ENCODE assay signal across 27 mouse cellular contexts in genomic region chr4:102582165-102582749, GRCm38 (mm10).
A peak's percentile ranks its signal among the peaks of the same experiment; 100 is the strongest.
DNase-seq lines count a peak whose midpoint lies in the region; ATAC-seq and TF ChIP-seq lines count a peak whose summit lies in the region.
"Had no signal": no experiment of that assay in that cellular context is flagged by ENCODE, and none has a peak within 500 bp of the region (broad histone marks: within the 10 kb centered on the region; RNA-seq: fewer than 3 reads in every experiment).

No protein-coding gene starts in this region.

- H3K9me3 ChIP-seq in intestine, embryonic 14.5 days (ENCODE audit: control insufficient read depth, low read length) = no peaks in the 10 kb centered on the region
- H3K9me3 ChIP-seq in intestine, embryonic 16.5 days (ENCODE audit: control insufficient read depth, low read length) = no peaks in the 10 kb centered on the region
- no peaks in the 10 kb centered on the region for H3K9me3 ChIP-seq in lung, postnatal 0 days (ENCODE audit: low read length)
- no peaks in the 10 kb centered on the region for H3K9me3 ChIP-seq in forebrain, embryonic 13.5 days (replicated peaks)
- H3K9me3 ChIP-seq: embryonic facial prominence, embryonic 10.5 days; embryonic facial prominence, embryonic 13.5 days; forebrain, embryonic 12.5 days; heart, embryonic 13.5 days; hindbrain, embryonic 12.5 days; hindbrain, embryonic 15.5 days; intestine, embryonic 15.5 days had no signal

- H3K36me3 ChIP-seq in intestine, embryonic 14.5 days (ENCODE audit: control insufficient read depth, insufficient read depth, low read length) = no peaks in the 10 kb centered on the region
- H3K36me3 ChIP-seq in intestine, embryonic 16.5 days (ENCODE audit: control insufficient read depth, insufficient read depth, low read length) = no peaks in the 10 kb centered on the region
- no peaks in the 10 kb centered on the region for H3K36me3 ChIP-seq in lung, postnatal 0 days (ENCODE audit: insufficient read depth, low read length)
- H3K36me3 ChIP-seq in forebrain, embryonic 13.5 days (ENCODE audit: poor library complexity, severe bottlenecking) = no peaks in the 10 kb centered on the region
- H3K36me3 ChIP-seq: embryonic facial prominence, embryonic 10.5 days; embryonic facial prominence, embryonic 13.5 days; forebrain, embryonic 12.5 days; G1E; heart, embryonic 13.5 days; hindbrain, embryonic 12.5 days; hindbrain, embryonic 15.5 days; intestine, embryonic 15.5 days had no signal

- H3K4me2 ChIP-seq in intestine, embryonic 14.5 days (ENCODE audit: low read length) = no peak overlapping the region
- no peak overlapping the region for H3K4me2 ChIP-seq in intestine, embryonic 16.5 days (ENCODE audit: low read depth, low read length)
- H3K4me2 ChIP-seq in lung, postnatal 0 days (replicated peaks; ENCODE audit: low read depth, low read length) = no peak overlapping the region
- no peak overlapping the region for H3K4me2 ChIP-seq in forebrain, embryonic 13.5 days
- H3K4me2 ChIP-seq: embryonic facial prominence, embryonic 13.5 days; forebrain, embryonic 12.5 days; heart, embryonic 13.5 days; hindbrain, embryonic 12.5 days; hindbrain, embryonic 15.5 days; intestine, embryonic 15.5 days had no signal

- H3K4me1 ChIP-seq in intestine, embryonic 14.5 days (replicated peaks; ENCODE audit: control insufficient read depth, insufficient read depth, low read length) = peaks cover 6% of the 10 kb centered on the region; the same call in 1 of the 2 replicates
- H3K4me1 ChIP-seq in intestine, embryonic 16.5 days (ENCODE audit: control insufficient read depth, insufficient read depth, low read length) = peaks cover 3% of the 10 kb centered on the region; the same call in 1 of the 2 replicates
- H3K4me1 ChIP-seq in lung, postnatal 0 days (ENCODE audit: insufficient read depth, low read depth, low read length) = no peaks in the 10 kb centered on the region
- H3K4me1 ChIP-seq in brown adipose tissue, adult 24 weeks (ENCODE audit: control insufficient read depth, insufficient read depth, insufficient read length, low read length) = peaks cover 29% of the 10 kb centered on the region
- peaks cover 10% of the 10 kb centered on the region; the same call in 1 of the 2 replicates for H3K4me1 ChIP-seq in forebrain, embryonic 13.5 days
- H3K4me1 ChIP-seq: embryonic facial prominence, embryonic 13.5 days; hindbrain, embryonic 15.5 days had no signal

- peak; percentile 26; the same call in 1 of the 2 replicates for TF ChIP-seq EP300 in lung, postnatal 0 days (IDR thresholded peaks at IDR 0.05)

- ATAC-seq in intestine, embryonic 14.5 days (replicated peaks; ENCODE audit: low FRiP score, low TSS enrichment, low read depth) = no peak
- no peak for ATAC-seq in intestine, embryonic 16.5 days
- ATAC-seq in lung, postnatal 0 days = no peak
- ATAC-seq in forebrain, embryonic 13.5 days = no peak
- ATAC-seq: forebrain, postnatal 0 days; intestine, embryonic 15.5 days had no signal

- 83% methylated on average over 8 of the region's 8 CpGs for WGBS in intestine, embryonic 14.5 days
- 83% methylated on average over 8 of the region's 8 CpGs for WGBS in intestine, embryonic 16.5 days
- 70% methylated on average over 8 of the region's 8 CpGs for WGBS in lung, postnatal 0 days
- 90% methylated on average over 8 of the region's 8 CpGs for WGBS in forebrain, embryonic 13.5 days

- peak overlapping the region; percentile 31; the same call in 1 of the 2 replicates for H3K4me3 ChIP-seq in gastrocnemius, adult 2 months
- no peak overlapping the region for H3K4me3 ChIP-seq in intestine, embryonic 14.5 days (ENCODE audit: low read depth, low read length)
- no peak overlapping the region for H3K4me3 ChIP-seq in intestine, embryonic 16.5 days (ENCODE audit: low read length)
- no peak overlapping the region for H3K4me3 ChIP-seq in lung, postnatal 0 days (ENCODE audit: low read depth, low read length)
- H3K4me3 ChIP-seq in brown adipose tissue, adult 24 weeks (ENCODE audit: insufficient read depth, low read depth, low read length) = no peak overlapping the region
- H3K4me3 ChIP-seq in forebrain, embryonic 13.5 days = no peak overlapping the region
- H3K4me3 ChIP-seq: embryonic facial prominence, embryonic 10.5 days; embryonic facial prominence, embryonic 13.5 days; erythroblast, embryonic 14.5 days; forebrain, embryonic 12.5 days; heart, embryonic 13.5 days; hindbrain, embryonic 12.5 days; hindbrain, embryonic 15.5 days; intestine, embryonic 15.5 days had no signal

- H3K9ac ChIP-seq in intestine, embryonic 14.5 days (ENCODE audit: low read length) = no peak overlapping the region
- no peak overlapping the region for H3K9ac ChIP-seq in intestine, embryonic 16.5 days (ENCODE audit: low read depth, low read length)
- no peak overlapping the region for H3K9ac ChIP-seq in lung, postnatal 0 days (replicated peaks; ENCODE audit: low read depth)
- H3K9ac ChIP-seq in forebrain, embryonic 13.5 days = no peak overlapping the region
- H3K9ac ChIP-seq: embryonic facial prominence, embryonic 13.5 days; forebrain, embryonic 12.5 days; forebrain, postnatal 0 days; heart, embryonic 13.5 days; hindbrain, embryonic 12.5 days; hindbrain, embryonic 15.5 days; intestine, embryonic 15.5 days had no signal

- intact Hi-C loops in gastrocnemius, adult 2 months (cut with DNase I) = no loop called here

- H3K27me3 ChIP-seq in intestine, embryonic 14.5 days (replicated peaks; ENCODE audit: control insufficient read depth, insufficient read depth, low read length) = no peaks in the 10 kb centered on the region
- H3K27me3 ChIP-seq in intestine, embryonic 16.5 days (replicated peaks; ENCODE audit: control insufficient read depth, insufficient read depth, low read length) = no peaks in the 10 kb centered on the region
- H3K27me3 ChIP-seq in lung, postnatal 0 days (replicated peaks; ENCODE audit: insufficient read depth, low read length) = no peaks in the 10 kb centered on the region
- no peaks in the 10 kb centered on the region for H3K27me3 ChIP-seq in forebrain, embryonic 13.5 days
- H3K27me3 ChIP-seq: embryonic facial prominence, embryonic 13.5 days; heart, embryonic 13.5 days; hindbrain, embryonic 12.5 days; hindbrain, embryonic 15.5 days; intestine, embryonic 15.5 days had no signal

- H3K27ac ChIP-seq in gastrocnemius, adult 2 months = peak overlapping the region; percentile 100
- no peak overlapping the region for H3K27ac ChIP-seq in intestine, embryonic 14.5 days (ENCODE audit: low read depth)
- H3K27ac ChIP-seq in intestine, embryonic 16.5 days (ENCODE audit: low read length) = no peak overlapping the region
- H3K27ac ChIP-seq in lung, postnatal 0 days (ENCODE audit: low read length) = no peak overlapping the region
- peak overlapping the region; percentile 60; the same call in 1 of the 2 replicates for H3K27ac ChIP-seq in brown adipose tissue, adult 24 weeks (replicated peaks; ENCODE audit: low read depth, low read length)
- no peak overlapping the region for H3K27ac ChIP-seq in forebrain, embryonic 13.5 days
- H3K27ac ChIP-seq: embryonic facial prominence, embryonic 10.5 days; embryonic facial prominence, embryonic 13.5 days; forebrain, embryonic 12.5 days; heart, embryonic 13.5 days; hindbrain, embryonic 12.5 days; hindbrain, embryonic 15.5 days; intestine, embryonic 15.5 days had no signal

- no peak for TF ChIP-seq CTCF in gastrocnemius, adult 2 months (IDR thresholded peaks at IDR 0.05)
- peak; percentile 27; the same call in 1 of the 2 replicates for TF ChIP-seq CTCF in lung, postnatal 0 days (IDR thresholded peaks at IDR 0.05)

- no peak for DNase-seq in gastrocnemius, adult 2 months
- DNase-seq in gastrocnemius, postnatal 25 days = no peak
- DNase-seq in intestine, embryonic 14.5 days (ENCODE audit: low spot score) = peak; percentile 12
- no peak for DNase-seq in lung, postnatal 0 days (ENCODE audit: low spot score)
- no peak for DNase-seq in lung, postnatal 25 days (ENCODE audit: low spot score)
- DNase-seq: adrenal gland, adult 2 months; adrenal gland, postnatal 14 days; cerebellum, adult 11-12 months; cerebellum, adult 8-10 months; cerebellum, postnatal 10 days; cerebellum, postnatal 36 days; embryo, embryonic 11 days; forebrain, postnatal 0 days; gastrocnemius, postnatal 36 days; heart, postnatal 14 days had no signal

Comparison
In these comparisons a context has a peak if more than half of its experiments do, and no peak if none do; other contexts are left out.
1. H3K27ac ChIP-seq: peak in gastrocnemius, adult 2 months (single experiment) and brown adipose tissue, adult 24 weeks (single experiment); none in intestine, embryonic 14.5 days (single experiment), intestine, embryonic 16.5 days (single experiment), lung, postnatal 0 days (single experiment) and forebrain, embryonic 13.5 days (single experiment).